Mouse (Mus musculus) hindbrain, embryonic 15.5 days (tissue): ENCODE measurements around the gene Serping1. TPM values are rescaled to one million over a fixed set of nuclear protein-coding genes. Genes with fewer than 3 reads are reported as not detected.

Experiments used
- ATAC-seq: fragments of 200-750 bp; cut with Nextera tagmentation; 2 replicates; pipeline ENCODE4 v1.8.0; 2017; ENCODE audit warnings: low read depth, moderate number of reproducible peaks, moderate TSS enrichment; ENCODE audit not compliant: low FRiP score
- H3K27ac ChIP-seq: fragments of 300-500 bp; sonication (generic); replicated peaks from 2 replicates; pipeline ENCODE4 v1.5.1; 2015; ENCODE audit warnings: mild to moderate bottlenecking, inconsistent platforms
- H3K27me3 ChIP-seq: fragments of 300-500 bp; sonication (generic); 2 replicates; pipeline ENCODE4 v1.6.1; 2015; ENCODE audit warnings: control low read depth, inconsistent platforms
- H3K36me3 ChIP-seq: fragments of 300-500 bp; sonication (generic); 2 replicates; pipeline ENCODE4 v1.6.1; 2015; ENCODE audit warnings: control low read depth, inconsistent platforms
- H3K4me1 ChIP-seq: fragments of 300-500 bp; sonication (generic); replicated peaks from 2 replicates; pipeline ENCODE4 v1.6.1; 2015; ENCODE audit warnings: control low read depth, inconsistent platforms
- H3K4me2 ChIP-seq: fragments of 300-500 bp; sonication (generic); 2 replicates; pipeline ENCODE4 v1.6.1; 2015; ENCODE audit warnings: moderate library complexity, mild to moderate bottlenecking, inconsistent platforms
- H3K4me3 ChIP-seq: fragments of 300-500 bp; sonication (generic); 2 replicates; pipeline ENCODE4 v1.5.1; 2015; ENCODE audit warnings: mild to moderate bottlenecking, inconsistent platforms
- H3K9ac ChIP-seq: fragments of 300-500 bp; sonication (generic); 2 replicates; pipeline ENCODE4 v1.6.1; 2015; ENCODE audit warnings: inconsistent platforms
- H3K9me3 ChIP-seq: fragments of 300-500 bp; sonication (generic); 2 replicates; pipeline ENCODE4 v1.6.1; 2016; ENCODE audit warnings: control low read depth, inconsistent platforms
- WGBS: fragments of 180-500 bp; shearing (Covaris S2); methylation state at CpG from one replicate; pipeline ENCODE4 v1.1.7; 2015; 5-methylcytosine and 5-hydroxymethylcytosine counted together
- polyA plus RNA-seq: library from polyadenylated mRNA; unstranded; fragments of >200 nt; fragmentation: Nextera tagmentation; extraction: Ambion mirVana; gene quantifications from 2 replicates; pipeline ENCODE4 v1.2.1, GENCODE M21; 2015

Serping1 gene
- polyA plus RNA-seq, 1 experiment from 2014 or later: 39.5 TPM

DNA sequence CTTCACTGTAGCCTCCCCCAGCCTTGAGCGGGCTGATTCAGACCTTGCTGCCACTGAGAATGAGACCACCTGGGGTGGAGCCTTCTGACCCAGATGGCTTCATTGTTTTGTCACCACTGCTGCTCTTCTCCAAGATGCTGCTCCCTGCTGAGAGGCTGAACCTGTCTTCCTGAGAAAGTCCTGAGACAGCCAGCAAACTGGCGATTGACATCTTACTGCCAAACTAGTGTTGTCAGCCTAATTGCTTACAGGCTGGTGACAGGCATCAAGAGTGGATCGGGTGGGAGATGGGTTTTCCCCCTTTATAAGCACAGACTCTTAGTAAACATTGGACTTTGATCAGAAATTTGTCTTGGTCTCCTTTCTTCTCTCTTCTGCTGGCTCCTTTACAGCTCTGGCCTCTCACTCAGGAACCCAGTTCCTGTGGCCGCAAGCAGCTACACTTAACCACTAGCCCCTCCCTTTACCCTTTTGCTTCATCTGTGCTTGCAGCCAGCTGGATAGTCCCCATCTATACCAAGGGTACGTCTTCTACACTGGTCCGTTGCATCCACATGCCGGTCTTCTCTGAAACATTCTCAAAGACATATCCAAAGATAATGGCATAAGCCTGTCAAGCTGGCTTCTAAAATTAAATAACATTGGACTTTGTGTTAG, 18.1 kb downstream of the Serping1 start:
- Histone ChIP-seq H3K4me1 (no peaks in the 10 kb centered on the region), H3K36me3 (no peaks in the 10 kb centered on the region), H3K4me2 (no peak overlapping the region), H3K4me3 (no peak overlapping the region), H3K9me3 (no peaks in the 10 kb centered on the region), H3K27me3 (no peaks in the 10 kb centered on the region), H3K27ac (no peak overlapping the region), H3K9ac (no peak overlapping the region)
- no peak for ATAC-seq
- 61% methylated on average over 7 of the region's 7 CpGs for WGBS

- Histone ChIP-seq H3K36me3 (no peaks in the 10 kb centered on the region), H3K27ac (no peak overlapping the region), H3K27me3 (no peaks in the 10 kb centered on the region), H3K4me3 (no peak overlapping the region), H3K9me3 (no peaks in the 10 kb centered on the region), H3K4me1 (no peaks in the 10 kb centered on the region), H3K4me2 (no peak overlapping the region), H3K9ac (no peak overlapping the region)
- no peak for ATAC-seq
- WGBS: 84% methylated on average over 5 of the region's 5 CpGs
Measured at GRCm38 (mm10) chr2:84756245-84756644, 19.0 kb downstream of the Serping1 start.

GRCm38 (mm10) chr2:84750115-84750514, 25.1 kb downstream of the Serping1 start:
- H3K4me3 ChIP-seq: no peak overlapping the region
- H3K27me3 ChIP-seq: no peaks in the 10 kb centered on the region
- no peaks in the 10 kb centered on the region for H3K9me3 ChIP-seq
- H3K4me1 ChIP-seq: no peaks in the 10 kb centered on the region
- no peak overlapping the region for H3K27ac ChIP-seq
- H3K4me2 ChIP-seq: no peak overlapping the region
- no peak for ATAC-seq
- WGBS: 58% methylated on average over 6 of the region's 6 CpGs
- H3K9ac ChIP-seq: no peak overlapping the region
- no peaks in the 10 kb centered on the region for H3K36me3 ChIP-seq

DNA sequence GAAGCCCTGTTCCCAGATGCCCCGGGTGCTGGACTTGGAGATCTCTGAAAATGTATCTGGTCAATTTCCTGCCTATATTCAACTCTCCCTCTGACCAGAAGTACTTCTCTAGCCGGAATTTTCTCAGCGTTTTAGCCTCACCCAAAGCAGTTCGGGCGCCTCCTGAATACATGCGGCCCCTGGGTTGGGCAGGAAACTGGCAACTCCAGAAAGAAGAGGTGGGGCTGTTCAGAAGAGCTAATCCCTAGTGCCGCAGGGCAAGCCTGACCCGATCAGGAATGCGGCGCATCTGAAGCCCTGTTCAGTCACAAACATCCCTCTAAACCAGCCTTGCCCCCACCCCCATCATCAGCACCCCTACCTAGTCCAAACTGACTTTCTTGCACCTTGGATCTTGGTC, 31.1 kb downstream of the Serping1 start:
- H3K4me2 ChIP-seq: peak overlapping the region; percentile 83
- H3K27ac ChIP-seq: peak overlapping the region; percentile 97
- peak overlapping the region; percentile 33 for H3K9ac ChIP-seq
- H3K4me1 ChIP-seq: peaks cover 40% of the 10 kb centered on the region
- no peaks in the 10 kb centered on the region for H3K27me3 ChIP-seq
- no peaks in the 10 kb centered on the region for H3K9me3 ChIP-seq
- peak; percentile 4; the same call in 1 of the 2 replicates for ATAC-seq
- peak overlapping the region; percentile 67 for H3K4me3 ChIP-seq
- WGBS: 2% methylated on average over 10 of the region's 10 CpGs
- no peaks in the 10 kb centered on the region for H3K36me3 ChIP-seq

DNA sequence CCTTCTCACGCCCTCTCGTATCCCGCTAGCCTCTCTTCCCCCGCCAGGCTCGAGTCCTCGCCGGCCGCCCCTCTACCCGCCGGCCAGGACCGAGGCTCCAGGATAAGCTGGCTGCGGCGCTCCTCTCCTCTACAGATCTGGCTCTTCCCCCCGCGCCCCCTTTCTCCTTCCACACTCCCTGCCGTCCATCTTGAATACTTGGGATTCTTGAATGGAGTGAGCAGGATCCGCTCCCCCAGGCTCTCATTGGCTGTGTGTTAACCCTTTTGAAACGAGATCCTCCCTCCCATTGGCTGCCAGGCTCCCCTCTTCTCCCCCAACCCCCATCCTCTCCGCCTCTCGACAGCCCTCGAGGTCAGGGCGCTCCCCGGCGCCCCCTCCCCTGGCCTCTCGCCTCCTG, 31.7 kb downstream of the Serping1 start, which contains the start of gene Gm19426:
Gene Gm19426, minus strand, starts transcription at position 95 of the 400 bp plus-strand sequence.
- peak; percentile 93 for ATAC-seq
- under 1% methylated on average over 24 of the region's 25 CpGs for WGBS
- Histone ChIP-seq H3K9me3 (no peaks in the 10 kb centered on the region), H3K4me3 (peak within 1 kb of the TSS; percentile 67), H3K36me3 (no peaks in the 10 kb centered on the region), H3K4me1 (peaks cover 45% of the 10 kb centered on the region), H3K9ac (peak within 1 kb of the TSS; percentile 77), H3K27ac (peak within 1 kb of the TSS; percentile 97), H3K4me2 (peak within 1 kb of the TSS; percentile 83), H3K27me3 (no peaks in the 10 kb centered on the region)

GRCm38 (mm10) chr2:84742451-84743283, 32.6 kb downstream of the Serping1 start:
- H3K4me2 ChIP-seq: peak overlapping the region; percentile 83
- peak; percentile 79 for ATAC-seq
- no peaks in the 10 kb centered on the region for H3K9me3 ChIP-seq
- under 1% methylated on average over 23 of the region's 26 CpGs for WGBS
- no peaks in the 10 kb centered on the region for H3K27me3 ChIP-seq
- peak overlapping the region; percentile 77 for H3K9ac ChIP-seq
- peak overlapping the region; percentile 97 for H3K27ac ChIP-seq
- H3K36me3 ChIP-seq: no peaks in the 10 kb centered on the region
- H3K4me1 ChIP-seq: peaks cover 54% of the 10 kb centered on the region
- H3K4me3 ChIP-seq: peak overlapping the region; percentile 67

- Histone ChIP-seq H3K27me3 (no peaks in the 10 kb centered on the region), H3K9ac (peak overlapping the region; percentile 77; the same call in 1 of the 2 replicates), H3K4me2 (peak overlapping the region; percentile 83), H3K4me3 (peak overlapping the region; percentile 67), H3K27ac (peak overlapping the region; percentile 97), H3K4me1 (peaks cover 61% of the 10 kb centered on the region), H3K36me3 (no peaks in the 10 kb centered on the region), H3K9me3 (no peaks in the 10 kb centered on the region)
- 1% methylated on average over 5 of the region's 5 CpGs for WGBS
- no peak; the same call in 1 of the 2 replicates for ATAC-seq
Measured at GRCm38 (mm10) chr2:84741841-84742450, 33.3 kb downstream of the Serping1 start.

- Histone ChIP-seq H3K9ac (no peak overlapping the region), H3K4me2 (peak overlapping the region; percentile 83), H3K27ac (0 out of 2 replicates have a peak overlapping the region, but pooled peaks have one; percentile 27), H3K4me3 (no peak overlapping the region), H3K4me1 (peaks cover 73% of the 10 kb centered on the region), H3K36me3 (no peaks in the 10 kb centered on the region), H3K27me3 (no peaks in the 10 kb centered on the region), H3K9me3 (no peaks in the 10 kb centered on the region)
- ATAC-seq: no peak
- WGBS: 61% methylated on average over 15 of the region's 15 CpGs
Measured at GRCm38 (mm10) chr2:84740608-84741333, 34.5 kb downstream of the Serping1 start.

DNA sequence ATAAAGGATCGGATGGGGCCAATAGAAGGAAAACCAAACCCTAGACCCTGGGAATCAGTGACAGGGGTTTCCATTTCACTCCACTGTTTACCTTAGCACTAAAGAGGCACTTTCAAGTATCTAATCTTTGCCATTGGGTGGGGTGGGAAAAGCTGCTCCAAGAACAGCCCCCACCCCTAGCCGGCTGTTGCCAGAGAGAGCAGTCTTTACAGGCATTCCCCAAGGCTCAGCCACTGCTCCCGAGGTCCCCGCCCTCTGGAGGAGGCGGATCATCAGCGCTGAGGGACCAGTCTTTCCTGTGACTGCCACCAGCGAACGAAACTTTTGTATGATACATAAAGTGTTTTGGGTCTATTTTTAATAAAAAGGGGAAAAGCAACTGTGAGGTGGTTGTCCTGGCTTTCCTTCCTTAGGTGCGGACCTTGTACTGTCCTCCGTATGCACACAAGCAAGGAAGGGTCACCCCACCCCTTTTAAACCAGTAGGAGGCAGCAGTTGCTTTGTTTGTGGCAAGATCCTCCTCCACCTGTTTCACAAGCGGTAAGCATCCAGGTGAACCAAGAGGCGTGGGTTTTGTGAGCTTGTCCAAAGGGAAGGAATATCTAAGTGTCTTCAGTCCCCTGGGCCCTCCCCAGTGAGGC, 36.9 kb downstream of the Serping1 start:
- no peaks in the 10 kb centered on the region for H3K36me3 ChIP-seq
- 0 out of 2 replicates have a peak overlapping the region, but pooled peaks have one; percentile 11 for H3K9ac ChIP-seq
- peak overlapping the region; percentile 67 for H3K4me2 ChIP-seq
- H3K4me1 ChIP-seq: peaks cover 84% of the 10 kb centered on the region
- H3K27ac ChIP-seq: 0 out of 2 replicates have a peak overlapping the region, but pooled peaks have one; percentile 21
- H3K4me3 ChIP-seq: 0 out of 2 replicates have a peak overlapping the region, but pooled peaks have one; percentile 3
- no peak for ATAC-seq
- H3K9me3 ChIP-seq: no peaks in the 10 kb centered on the region
- H3K27me3 ChIP-seq: no peaks in the 10 kb centered on the region
- WGBS: 2% methylated on average over 12 of the region's 12 CpGs

- no peak for ATAC-seq
- 6% methylated on average over 8 of the region's 8 CpGs for WGBS
- H3K4me3 ChIP-seq: no peak overlapping the region; the same call in 1 of the 2 replicates
Measured at GRCm38 (mm10) chr2:84737451-84737925, 37.8 kb downstream of the Serping1 start.

More at GRCm38 (mm10) chr2:84737451-84737925, 37.8 kb downstream of the Serping1 start:
- Histone ChIP-seq H3K9me3 (no peaks in the 10 kb centered on the region), H3K27ac (peak overlapping the region; percentile 53), H3K27me3 (no peaks in the 10 kb centered on the region), H3K4me1 (peaks cover 87% of the 10 kb centered on the region), H3K36me3 (no peaks in the 10 kb centered on the region), H3K4me2 (peak overlapping the region; percentile 67), H3K9ac (no peak overlapping the region)
